Mouse (Mus musculus) hematopoietic stem cell, adult 5-6 weeks (primary cell): Measurements from ENCODE around the gene Nptxr. TPM values are rescaled to one million over a fixed set of nuclear protein-coding genes. Genes with fewer than 3 reads are reported as not detected.

ENCODE experiments used
- ATAC-seq, 2 experiments: fragments of 125-278 bp in 1 of 2; replicated peaks in 1 of 2; 2 replicates each; pipeline ENCODE4 v1.8.0; 2016 to 2017; ENCODE audit warnings: inconsistent platforms in 2 of 2, mild to moderate bottlenecking in 2 of 2, moderate number of reproducible peaks in 2 of 2, low read depth in 1 of 2, moderate TSS enrichment in 1 of 2; ENCODE audit not compliant: low FRiP score in 2 of 2, poor library complexity in 2 of 2, severe bottlenecking in 2 of 2, insufficient read depth in 1 of 2, low TSS enrichment in 1 of 2
- total RNA-seq: library from RNA; stranded (forward); fragments of 172-1452, 232-1000 nt; gene quantifications from 2 replicates; pipeline ENCODE4 v1.2.3, GENCODE M21; 2017

Nptxr gene
- total RNA-seq, 1 experiment from 2014 or later = 0.30 TPM

GRCm38 (mm10) chr15:79767327-79767961, 37.1 kb downstream of the Nptxr start:
- no peak for ATAC-seq

GRCm38 (mm10) chr15:79766586-79767071, 37.9 kb downstream of the Nptxr start:
- no peak for ATAC-seq

- ATAC-seq = no peak
Observed at GRCm38 (mm10) chr15:79766168-79766567, 38.4 kb downstream of the Nptxr start.

- ATAC-seq = no peak
Observed at GRCm38 (mm10) chr15:79765361-79765760, 39.2 kb downstream of the Nptxr start.

- ATAC-seq = no peak
Observed at GRCm38 (mm10) chr15:79764539-79765267, 39.9 kb downstream of the Nptxr start.

GRCm38 (mm10) chr15:79763601-79764246, 40.8 kb downstream of the Nptxr start:
- ATAC-seq = no peak

GRCm38 (mm10) chr15:79763001-79763400, 41.6 kb downstream of the Nptxr start:
- ATAC-seq = no peak

- ATAC-seq = no peak
Observed at GRCm38 (mm10) chr15:79760956-79761355, 43.6 kb downstream of the Nptxr start.

- ATAC-seq = no peak
Observed at GRCm38 (mm10) chr15:79757118-79757517, 47.4 kb downstream of the Nptxr start.

- ATAC-seq = no peak
Observed at GRCm38 (mm10) chr15:79755977-79756625, 48.5 kb downstream of the Nptxr start.

GRCm38 (mm10) chr15:79755176-79755575, 49.4 kb downstream of the Nptxr start:
- ATAC-seq = no peak

- no peak for ATAC-seq
Observed at GRCm38 (mm10) chr15:79753873-79754272, 50.7 kb downstream of the Nptxr start.

- no peak for ATAC-seq
Observed at GRCm38 (mm10) chr15:79753420-79753752, 51.2 kb downstream of the Nptxr start.

GRCm38 (mm10) chr15:79752742-79753419, 51.7 kb downstream of the Nptxr start:
- ATAC-seq = peak; percentile 34 to 64

- ATAC-seq = peak; percentile 52 to 54
Observed at GRCm38 (mm10) chr15:79751772-79752171, 52.8 kb downstream of the Nptxr start.

- no peak for ATAC-seq
Observed at GRCm38 (mm10) chr15:79750266-79750665, 54.3 kb downstream of the Nptxr start.

GRCm38 (mm10) chr15:79749162-79749561, 55.4 kb downstream of the Nptxr start:
- peak in 1 of 2 experiments; percentile 15; a peak in 2 of 4 replicates for ATAC-seq
